Mouse (Mus musculus): ENCODE results near the gene Il13ra1. TPM values are rescaled to one million over a fixed set of nuclear protein-coding genes. Genes with fewer than 3 reads are reported as not detected.
A peak's percentile ranks its signal among the peaks of the same experiment; 100 is the strongest.

Gene Il13ra1
- total and polyA plus RNA-seq, 2 experiments from 2014 or later = 28.9 to 41.4 TPM

- TF ChIP-seq EP300 (IDR thresholded peaks at IDR 0.05; ENCODE audit: low read depth) (no peak), CTCF (IDR thresholded peaks at IDR 0.05; ENCODE audit: low read depth) (no peak)
- H3K36me3 ChIP-seq (replicated peaks; ENCODE audit: control insufficient read depth, insufficient read depth, low read length) = no peaks in the 10 kb centered on the region
These were observed 11.0 kb upstream of the Il13ra1 start for GRCm38 (mm10) chrX:36100883-36101282.

DNA sequence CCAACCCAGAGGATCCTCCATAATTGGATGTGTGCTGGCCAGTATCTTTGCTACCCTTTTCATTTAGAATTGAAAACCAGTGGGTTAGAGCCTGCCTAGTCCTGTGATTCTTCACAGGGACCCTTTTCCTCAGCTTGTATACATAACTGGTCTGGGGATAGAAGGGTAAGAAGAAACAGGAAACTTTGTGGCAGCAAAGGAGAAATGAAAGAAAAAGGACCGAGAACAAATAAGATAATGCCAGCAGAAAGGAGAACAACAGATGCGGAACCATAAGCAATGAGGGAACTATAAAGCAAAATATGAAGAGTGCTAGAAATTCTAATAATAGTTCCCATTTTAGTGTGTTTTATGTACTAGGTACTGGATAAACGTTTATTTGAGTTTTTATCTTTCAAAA lies 10.6 kb upstream of the Il13ra1 start:
- H3K4me3 ChIP-seq (ENCODE audit: low read depth, low read length) = no peak overlapping the region
- 63% methylated on average over 3 of the region's 3 CpGs for WGBS
- no peaks in the 10 kb centered on the region for H3K9me3 ChIP-seq (replicated peaks; ENCODE audit: control insufficient read depth, low read length)
- no peak overlapping the region for H3K27ac ChIP-seq (ENCODE audit: low read depth)
- no peaks in the 10 kb centered on the region for H3K4me1 ChIP-seq (ENCODE audit: control insufficient read depth, insufficient read depth)
- TF ChIP-seq CTCF (IDR thresholded peaks at IDR 0.05; ENCODE audit: low read depth) (no peak), EP300 (IDR thresholded peaks at IDR 0.05; ENCODE audit: low read depth) (no peak)
- H3K9ac ChIP-seq (replicated peaks; ENCODE audit: low read depth, low read length) = no peak overlapping the region
- H3K4me2 ChIP-seq (ENCODE audit: low read depth, low read length) = no peak overlapping the region
- H3K27me3 ChIP-seq (ENCODE audit: control insufficient read depth, insufficient read depth, low read length) = no peaks in the 10 kb centered on the region
- DNase-seq (ENCODE audit: low spot score) (no peak), ATAC-seq (ENCODE audit: insufficient read depth, low read depth) (no peak)
- no peaks in the 10 kb centered on the region for H3K36me3 ChIP-seq (replicated peaks; ENCODE audit: control insufficient read depth, insufficient read depth, low read length)

More at GRCm38 (mm10) chrX:36100883-36101282, 11.0 kb upstream of the Il13ra1 start:
- Histone ChIP-seq H3K27me3 (ENCODE audit: control insufficient read depth, insufficient read depth, low read length) (no peaks in the 10 kb centered on the region), H3K9me3 (replicated peaks; ENCODE audit: control insufficient read depth, low read length) (no peaks in the 10 kb centered on the region), H3K4me1 (ENCODE audit: control insufficient read depth, insufficient read depth) (no peaks in the 10 kb centered on the region), H3K9ac (replicated peaks; ENCODE audit: low read depth, low read length) (no peak overlapping the region), H3K4me3 (ENCODE audit: low read depth, low read length) (no peak overlapping the region), H3K27ac (ENCODE audit: low read depth) (no peak overlapping the region), H3K4me2 (ENCODE audit: low read depth, low read length) (no peak overlapping the region)
- ATAC-seq (ENCODE audit: insufficient read depth, low read depth) (no peak), DNase-seq (ENCODE audit: low spot score) (no peak)
- WGBS = 73% methylated on average over 1 of the region's 1 CpGs

- 39% methylated on average over 3 of the region's 3 CpGs for WGBS
- Histone ChIP-seq H3K27ac (ENCODE audit: low read depth) (no peak overlapping the region), H3K9ac (replicated peaks; ENCODE audit: low read depth, low read length) (no peak overlapping the region), H3K4me3 (ENCODE audit: low read depth, low read length) (no peak overlapping the region), H3K27me3 (ENCODE audit: control insufficient read depth, insufficient read depth, low read length) (no peaks in the 10 kb centered on the region), H3K9me3 (replicated peaks; ENCODE audit: control insufficient read depth, low read length) (no peaks in the 10 kb centered on the region), H3K4me1 (ENCODE audit: control insufficient read depth, insufficient read depth) (no peaks in the 10 kb centered on the region), H3K4me2 (ENCODE audit: low read depth, low read length) (no peak overlapping the region), H3K36me3 (replicated peaks; ENCODE audit: control insufficient read depth, insufficient read depth, low read length) (no peaks in the 10 kb centered on the region)
- no peak for ATAC-seq (ENCODE audit: insufficient read depth, low read depth)
- TF ChIP-seq CTCF (IDR thresholded peaks at IDR 0.05; ENCODE audit: low read depth) (no peak), EP300 (IDR thresholded peaks at IDR 0.05; ENCODE audit: low read depth) (no peak)
- no peak for DNase-seq (ENCODE audit: low spot score)
These were observed 3.3 kb upstream of the Il13ra1 start for GRCm38 (mm10) chrX:36108601-36109000.

GRCm38 (mm10) chrX:36112422-36112750 lies 476 bp downstream of the Il13ra1 start:
- peak overlapping the region; percentile 76 for H3K27ac ChIP-seq (ENCODE audit: low read depth)
- peak overlapping the region; percentile 63 for H3K4me3 ChIP-seq (ENCODE audit: low read depth, low read length)
- ATAC-seq (ENCODE audit: insufficient read depth, low read depth) (0 out of 2 replicates have a peak, but pooled peaks have one; percentile 13), DNase-seq (ENCODE audit: low spot score) (no peak)
- peak overlapping the region; percentile 74 for H3K4me2 ChIP-seq (ENCODE audit: low read depth, low read length)
- 11% methylated on average over 9 of the region's 9 CpGs for WGBS
- H3K27me3 ChIP-seq (ENCODE audit: control insufficient read depth, insufficient read depth, low read length) = no peaks in the 10 kb centered on the region
- H3K9me3 ChIP-seq (replicated peaks; ENCODE audit: control insufficient read depth, low read length) = no peaks in the 10 kb centered on the region
- no peaks in the 10 kb centered on the region for H3K36me3 ChIP-seq (replicated peaks; ENCODE audit: control insufficient read depth, insufficient read depth, low read length)
- peak overlapping the region; percentile 71 for H3K9ac ChIP-seq (replicated peaks; ENCODE audit: low read depth, low read length)
- TF ChIP-seq CTCF (IDR thresholded peaks at IDR 0.05; ENCODE audit: low read depth) (no peak), EP300 (IDR thresholded peaks at IDR 0.05; ENCODE audit: low read depth) (no peak)
- H3K4me1 ChIP-seq (ENCODE audit: control insufficient read depth, insufficient read depth) = no peaks in the 10 kb centered on the region

DNA sequence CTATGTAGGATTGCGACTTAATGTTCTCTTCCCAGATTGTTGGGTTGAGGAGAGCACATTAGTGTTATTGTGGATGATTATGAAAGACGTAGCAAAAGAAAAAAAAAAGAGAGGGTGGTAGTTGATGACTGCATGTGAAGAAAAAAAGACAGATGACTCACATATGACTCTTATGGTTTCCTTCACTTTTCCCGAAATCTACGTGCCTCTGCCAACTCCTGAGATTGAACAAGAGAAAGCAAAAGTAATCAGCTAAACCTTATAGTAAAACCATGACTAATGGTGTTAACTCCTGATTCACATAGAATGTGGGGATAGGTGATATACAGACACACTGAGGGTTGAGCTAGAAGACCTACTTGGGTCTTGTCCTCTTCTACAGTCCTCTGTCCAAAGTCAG lies 3.3 kb downstream of the Il13ra1 start:
- ATAC-seq (ENCODE audit: insufficient read depth, low read depth) = no peak
- TF ChIP-seq CTCF (IDR thresholded peaks at IDR 0.05; ENCODE audit: low read depth) (no peak), EP300 (IDR thresholded peaks at IDR 0.05; ENCODE audit: low read depth) (no peak)
- WGBS = 75% methylated on average over 4 of the region's 4 CpGs
- Histone ChIP-seq H3K27ac (ENCODE audit: low read depth) (no peak overlapping the region), H3K4me2 (ENCODE audit: low read depth, low read length) (no peak overlapping the region), H3K27me3 (ENCODE audit: control insufficient read depth, insufficient read depth, low read length) (no peaks in the 10 kb centered on the region), H3K4me1 (ENCODE audit: control insufficient read depth, insufficient read depth) (no peaks in the 10 kb centered on the region), H3K9ac (replicated peaks; ENCODE audit: low read depth, low read length) (no peak overlapping the region), H3K4me3 (ENCODE audit: low read depth, low read length) (no peak overlapping the region), H3K9me3 (replicated peaks; ENCODE audit: control insufficient read depth, low read length) (no peaks in the 10 kb centered on the region), H3K36me3 (replicated peaks; ENCODE audit: control insufficient read depth, insufficient read depth, low read length) (no peaks in the 10 kb centered on the region)
- no peak for DNase-seq (ENCODE audit: low spot score)

- peak; percentile 31 for DNase-seq (ENCODE audit: low spot score)
- H3K4me2 ChIP-seq (ENCODE audit: low read depth, low read length) = peak overlapping the region; percentile 30
- ATAC-seq (ENCODE audit: insufficient read depth, low read depth) = peak; percentile 60; the same call in 1 of the 2 replicates
- H3K27ac ChIP-seq (ENCODE audit: low read depth) = peak overlapping the region; percentile 82
- H3K9ac ChIP-seq (replicated peaks; ENCODE audit: low read depth, low read length) = no peak overlapping the region
- TF ChIP-seq EP300 (IDR thresholded peaks at IDR 0.05; ENCODE audit: low read depth) (no peak), CTCF (IDR thresholded peaks at IDR 0.05; ENCODE audit: low read depth) (no peak)
- no peak overlapping the region for H3K4me3 ChIP-seq (ENCODE audit: low read depth, low read length)
- no peaks in the 10 kb centered on the region for H3K27me3 ChIP-seq (ENCODE audit: control insufficient read depth, insufficient read depth, low read length)
- H3K9me3 ChIP-seq (replicated peaks; ENCODE audit: control insufficient read depth, low read length) = no peaks in the 10 kb centered on the region
- no peaks in the 10 kb centered on the region for H3K4me1 ChIP-seq (ENCODE audit: control insufficient read depth, insufficient read depth)
- H3K36me3 ChIP-seq (replicated peaks; ENCODE audit: control insufficient read depth, insufficient read depth, low read length) = 0 out of 2 replicates have a peak, but pooled peaks cover 5% of the 10 kb centered on the region
- WGBS = 27% methylated on average over 10 of the region's 11 CpGs
These were observed 17.3 kb downstream of the Il13ra1 start for GRCm38 (mm10) chrX:36129037-36129770.
